Mouse (Mus musculus) ZHBTc4 (cell line): Measurements from ENCODE around the gene Mrps16.

ENCODE experiments used
- DNase-seq: peaks from one replicate; pipeline ENCODE4 v3.0.0-alpha.2; 2011; ENCODE audit warnings: low read depth, low spot score

The Mrps16 gene

DNA sequence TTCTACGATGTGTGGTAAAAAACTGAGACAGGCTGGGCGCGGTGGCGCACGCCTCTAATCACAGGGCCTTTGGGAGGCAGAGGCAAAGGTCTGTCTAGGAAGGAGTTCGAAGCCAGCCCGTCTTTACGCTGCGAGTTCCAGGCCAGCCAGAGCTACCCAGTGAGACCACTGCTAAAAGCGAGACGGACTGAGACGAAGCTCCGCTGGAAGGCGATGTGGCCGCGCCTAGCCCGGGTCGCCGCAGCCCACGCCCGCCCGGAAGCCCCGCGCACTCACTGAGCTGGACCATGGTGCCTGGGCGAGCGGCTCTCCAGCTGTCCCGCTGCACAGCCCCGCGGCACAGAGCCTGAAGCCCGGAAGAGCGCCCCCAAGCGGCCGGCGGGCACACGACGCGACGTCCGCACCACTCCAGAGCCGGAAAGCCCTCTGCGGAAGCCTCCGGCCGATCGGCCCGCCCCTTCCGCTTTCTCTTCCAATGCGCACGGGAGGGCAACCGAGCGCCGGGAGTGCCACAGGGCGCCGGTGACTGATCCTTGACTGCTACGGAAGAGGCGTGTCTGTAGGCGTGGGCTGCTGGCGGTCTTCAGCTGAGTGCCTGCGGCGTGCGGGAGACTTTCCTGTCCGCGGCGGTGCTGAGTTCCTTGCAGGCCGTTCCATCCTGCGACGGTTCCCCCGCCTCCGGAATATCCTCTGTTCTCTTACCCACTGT is at the start of gene Mrps16:
Gene Mrps16, minus strand, starts transcription at position 430 of the 709 bp plus-strand sequence.
- DNase-seq, result peak; percentile 99

- no peak for DNase-seq
Observed at GRCm38 (mm10) chr14:20442252-20442651, 48.8 kb upstream of the Mrps16 start.

DNA sequence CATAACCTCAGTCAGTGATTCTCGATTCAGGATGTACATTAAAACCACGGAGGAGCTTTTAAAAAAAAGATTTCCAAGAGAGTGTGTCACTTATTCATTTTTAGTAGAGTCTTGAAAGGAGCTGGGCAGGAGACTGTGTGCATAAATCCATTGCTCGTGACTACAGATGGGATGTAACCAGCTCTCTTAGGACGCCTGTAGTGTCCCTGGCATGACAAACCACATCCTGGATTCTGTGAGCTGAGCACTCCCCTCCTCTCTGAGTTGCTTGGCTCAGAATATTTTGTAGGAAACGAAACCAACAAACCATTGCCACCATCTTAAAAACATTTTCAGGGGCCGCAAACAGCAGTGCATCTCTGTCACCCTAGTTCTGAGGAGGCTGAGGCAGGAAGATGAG is 43.5 kb upstream of the Mrps16 start:
- DNase-seq, result no peak

- no peak for DNase-seq
Observed at GRCm38 (mm10) chr14:20432420-20432819, 39.0 kb upstream of the Mrps16 start.

GRCm38 (mm10) chr14:20431726-20432125 is 38.3 kb upstream of the Mrps16 start:
- DNase-seq, result no peak

DNA sequence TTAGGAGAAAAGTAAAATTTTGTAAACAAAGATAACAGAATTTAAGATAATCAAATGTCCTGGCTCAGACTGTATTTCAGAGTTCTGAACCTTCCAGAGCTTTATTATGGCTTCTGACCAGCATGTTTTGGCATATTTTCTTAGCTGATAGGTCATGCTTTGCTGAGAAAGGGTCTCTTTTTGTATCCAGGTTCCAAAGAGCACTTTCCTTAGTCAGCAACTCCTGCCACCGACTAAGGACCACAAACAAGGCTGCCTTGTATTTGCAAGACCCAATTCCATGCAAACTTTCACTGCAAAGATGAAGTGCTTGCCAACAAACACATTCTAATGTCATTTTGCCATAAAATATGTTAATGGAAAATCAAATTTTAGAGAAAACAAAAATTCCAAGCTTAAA is 36.4 kb upstream of the Mrps16 start:
- no peak for DNase-seq

DNA sequence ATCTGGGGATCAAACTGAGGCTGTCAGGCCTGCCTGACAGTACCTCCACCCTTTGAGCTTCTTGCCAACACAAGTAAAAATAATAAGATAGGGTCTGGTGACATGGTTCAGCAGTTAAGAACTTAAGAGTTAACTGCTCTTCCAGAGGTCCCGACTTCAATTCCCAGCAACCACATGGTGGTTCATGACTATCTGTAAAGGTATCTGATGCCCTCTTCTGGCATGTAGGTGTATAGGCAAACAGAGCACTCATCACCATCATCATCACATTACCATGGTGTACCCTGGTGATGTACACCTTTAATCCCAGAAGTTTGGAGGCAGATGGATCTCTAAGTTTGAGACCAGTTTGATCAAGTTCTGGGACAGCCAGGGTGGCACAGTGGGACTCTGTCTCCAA is 35.2 kb upstream of the Mrps16 start:
- DNase-seq, result no peak

GRCm38 (mm10) chr14:20423046-20423445 is 29.6 kb upstream of the Mrps16 start:
- no peak for DNase-seq

DNA sequence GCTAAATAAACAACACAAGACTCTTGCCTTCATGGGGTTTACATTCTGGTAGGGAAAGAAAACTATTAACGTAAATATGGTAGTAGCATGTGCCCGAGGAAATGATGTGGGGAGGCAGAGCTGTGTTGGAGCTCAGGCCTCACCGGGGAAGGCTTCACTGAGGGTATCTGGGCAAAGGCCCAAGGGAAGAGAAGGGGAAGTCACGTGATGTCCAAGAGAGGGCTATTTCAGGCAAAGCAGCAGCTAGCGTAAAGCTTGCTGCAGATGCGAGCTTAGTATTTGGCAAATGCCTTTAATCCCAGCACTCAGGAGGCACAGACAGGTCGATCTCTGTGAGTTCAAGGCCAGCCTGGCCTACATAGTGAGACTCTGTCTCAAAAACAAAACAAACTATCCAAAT is 28.8 kb upstream of the Mrps16 start:
- DNase-seq, result no peak

GRCm38 (mm10) chr14:20400071-20400470 is 6.6 kb upstream of the Mrps16 start:
- DNase-seq, result peak; percentile 71

GRCm38 (mm10) chr14:20398864-20399263 is 5.4 kb upstream of the Mrps16 start:
- peak; percentile 53 for DNase-seq

DNA sequence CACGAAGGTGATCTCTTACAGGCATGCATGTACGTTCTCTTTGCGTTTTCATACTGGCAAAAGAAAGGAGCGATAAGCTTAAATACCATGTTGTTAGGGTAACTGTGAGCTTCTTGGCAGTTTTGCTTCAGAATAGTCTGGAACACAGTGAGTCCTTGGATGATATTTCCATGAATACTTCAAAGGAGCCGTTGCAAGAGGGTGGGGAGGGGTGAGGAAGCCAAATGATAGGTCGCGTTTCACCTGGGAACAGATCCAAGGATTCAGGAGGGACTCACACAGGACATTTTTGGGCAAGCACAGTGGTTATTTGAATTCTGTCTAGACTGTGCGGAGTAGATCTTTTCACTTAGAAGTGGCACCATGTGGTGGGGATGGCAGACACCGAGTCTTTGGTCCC is 3.8 kb upstream of the Mrps16 start:
- no peak for DNase-seq

DNA sequence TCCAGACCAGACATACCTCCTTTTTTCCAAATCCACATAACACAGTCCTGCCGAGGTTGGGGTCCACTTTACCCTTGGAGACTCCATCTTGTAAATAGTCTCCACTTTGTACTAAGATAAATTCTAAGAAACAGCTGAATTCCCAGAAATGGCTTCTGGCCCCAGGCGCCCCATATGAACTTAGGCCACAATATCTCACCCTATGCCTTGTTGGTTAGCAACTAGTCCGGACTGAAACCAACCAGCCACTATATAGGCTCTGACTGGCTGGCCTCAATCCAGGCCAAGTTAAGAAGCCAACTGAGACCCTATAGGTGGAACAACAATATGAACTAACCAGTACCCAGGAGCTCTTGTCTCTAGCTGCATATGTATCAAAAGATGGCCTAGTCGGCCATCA is 1.1 kb downstream of the Mrps16 start:
- DNase-seq, result peak; percentile 28

DNA sequence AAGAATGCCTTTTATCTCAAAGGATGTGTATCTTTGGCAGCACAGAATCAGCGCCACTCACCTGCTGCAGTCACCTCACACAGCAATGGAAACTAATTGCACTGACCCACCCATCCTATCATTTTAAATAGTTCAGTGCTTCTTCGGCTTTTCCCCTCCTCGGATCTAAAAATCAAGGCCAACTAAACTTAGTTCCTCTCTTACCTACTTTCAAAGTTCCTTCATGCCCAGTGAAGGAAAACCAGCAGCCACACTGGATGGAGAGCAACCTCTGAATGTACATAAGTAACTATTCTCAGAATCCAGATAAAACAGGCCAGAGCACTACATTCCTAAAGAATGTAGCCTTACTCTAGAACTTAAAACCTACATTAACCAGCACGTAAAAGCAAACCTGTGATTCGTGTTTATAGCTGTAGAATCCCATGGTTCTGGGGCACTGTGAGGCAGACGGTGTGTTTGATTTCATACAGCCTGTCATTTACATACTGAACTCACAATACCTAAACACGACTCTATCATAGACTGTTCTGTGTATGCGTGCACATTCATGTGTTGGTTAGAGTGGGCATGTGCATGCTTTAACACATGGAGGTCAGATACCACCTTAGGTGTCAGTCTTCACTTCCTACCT is 3.9 kb downstream of the Mrps16 start:
- DNase-seq, result no peak

DNA sequence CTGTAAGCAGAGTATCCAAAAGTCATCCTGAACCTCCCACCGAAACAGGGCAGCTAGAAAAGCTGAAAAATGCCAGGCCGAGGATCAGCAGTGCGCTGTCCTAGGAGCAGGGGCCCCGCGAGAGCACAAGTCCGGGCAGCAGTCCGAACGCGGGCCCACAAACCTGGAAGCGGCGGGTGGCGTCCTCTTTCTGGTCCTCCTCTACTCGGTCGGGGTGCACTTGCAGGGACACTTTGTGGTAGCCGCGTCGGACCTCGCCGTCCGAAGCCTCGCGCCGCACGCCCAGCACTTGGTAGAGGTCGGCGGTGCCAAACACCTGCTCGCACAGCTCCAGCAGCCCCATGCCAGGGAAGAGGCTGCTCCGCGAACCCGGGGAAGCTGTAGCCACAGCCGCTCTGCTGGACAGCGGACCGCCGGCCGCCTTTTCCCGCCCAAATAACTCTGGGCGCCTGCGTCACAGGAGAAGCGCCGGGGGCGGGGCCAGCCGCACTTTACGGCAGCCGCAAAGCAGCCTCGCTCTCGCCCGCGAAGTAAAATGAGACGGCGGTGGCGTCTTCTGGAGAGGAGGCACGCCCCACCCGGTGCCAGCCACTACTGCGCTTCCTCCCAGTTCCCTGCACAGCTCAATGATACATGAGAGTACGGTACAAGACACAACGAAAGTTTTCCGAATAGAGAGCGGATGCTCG is 4.8 kb downstream of the Mrps16 start, which contains the start of gene Dnajc9:
Gene Dnajc9, minus strand, starts transcription at position 470 of the 689 bp plus-strand sequence.
- peak; percentile 97 for DNase-seq

DNA sequence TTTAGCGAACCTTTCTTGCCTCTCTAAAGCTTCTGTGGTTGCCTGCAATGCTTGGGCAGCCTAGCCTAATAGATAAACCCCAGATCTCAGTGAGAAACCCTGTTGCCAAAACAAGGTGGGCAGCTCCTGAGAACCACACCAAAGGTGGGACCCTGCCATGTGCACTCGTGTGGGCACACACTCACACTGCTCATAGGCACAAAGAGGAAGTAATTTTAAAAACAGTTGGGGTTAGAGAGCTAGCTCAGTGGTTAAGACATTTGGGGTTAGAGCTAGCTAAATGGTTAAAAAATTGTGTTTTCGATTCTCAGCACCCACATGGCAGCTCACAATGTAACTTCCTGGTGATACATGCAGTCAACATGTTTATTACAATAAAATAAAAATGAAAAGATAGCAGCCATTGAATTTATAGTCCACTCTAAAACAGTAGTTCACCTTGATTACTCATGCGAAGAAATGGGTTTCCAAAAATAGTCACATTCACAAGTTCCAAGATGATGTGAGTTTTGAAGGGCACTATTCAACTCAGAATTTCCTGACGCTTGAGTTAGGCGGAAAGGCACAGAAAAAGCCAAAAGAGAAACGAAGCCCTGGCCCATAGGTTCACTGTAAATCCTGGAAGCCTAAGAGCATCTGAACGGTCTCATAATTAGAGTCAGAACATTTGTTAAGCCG is 13.5 kb downstream of the Mrps16 start:
- DNase-seq, result no peak

GRCm38 (mm10) chr14:20379087-20379640 is 14.3 kb downstream of the Mrps16 start:
- peak; percentile 20 for DNase-seq

DNA sequence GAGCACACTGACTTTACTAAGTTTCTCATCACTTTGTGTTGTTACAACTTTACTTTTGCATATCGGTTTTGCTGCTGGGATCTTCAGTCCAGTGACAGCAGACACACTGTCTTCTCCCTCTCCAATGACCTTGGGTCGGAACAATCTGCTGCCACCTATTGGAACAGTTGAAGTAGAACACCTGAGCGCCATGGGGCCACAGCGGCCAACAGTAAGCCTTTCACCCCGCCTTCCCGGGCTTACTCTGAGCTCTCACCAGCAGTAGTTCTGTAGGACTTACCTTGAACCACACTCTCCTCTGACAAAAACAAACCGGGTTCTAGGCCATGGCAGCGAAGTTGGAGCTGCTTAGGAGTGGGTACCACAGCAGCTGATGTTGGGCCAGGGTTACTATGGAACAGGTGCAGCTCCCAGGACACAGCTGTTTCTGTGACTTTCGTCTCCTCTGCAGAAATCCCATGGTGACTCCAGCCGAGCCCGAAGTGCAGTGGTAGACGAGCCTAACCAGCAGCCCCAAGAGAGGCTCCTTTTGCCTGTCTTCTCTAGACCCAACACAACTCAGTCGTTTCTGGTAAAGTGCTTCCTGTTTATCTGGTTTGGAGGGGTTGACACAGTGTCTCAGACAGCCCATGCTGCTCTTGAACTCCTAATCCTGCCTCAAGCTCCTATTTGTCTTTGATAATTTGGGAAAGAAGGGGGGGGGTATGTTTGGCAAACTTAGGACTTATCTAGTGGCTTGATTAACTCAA is 14.9 kb downstream of the Mrps16 start:
- peak; percentile 88 for DNase-seq

DNA sequence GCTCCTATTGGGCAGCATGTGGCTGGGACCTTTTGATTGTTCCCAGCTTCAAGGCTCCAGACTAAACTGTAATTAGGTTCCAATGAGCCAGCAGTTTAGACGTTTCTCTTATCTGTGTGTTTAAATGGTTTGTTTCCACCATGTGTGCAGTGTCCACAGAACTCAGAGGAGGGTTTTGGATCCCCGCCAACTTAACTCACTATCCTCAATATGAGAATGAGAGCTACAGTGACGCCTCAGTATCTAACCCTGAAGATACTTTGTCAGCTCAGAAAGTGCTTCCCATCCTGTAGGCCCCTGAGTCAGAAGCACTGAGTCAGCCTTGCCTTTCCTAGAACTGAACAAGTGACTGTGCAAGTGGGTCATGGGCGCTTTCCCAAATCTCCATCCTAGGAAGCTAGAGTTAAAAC is 16.3 kb downstream of the Mrps16 start:
- no peak for DNase-seq

DNA sequence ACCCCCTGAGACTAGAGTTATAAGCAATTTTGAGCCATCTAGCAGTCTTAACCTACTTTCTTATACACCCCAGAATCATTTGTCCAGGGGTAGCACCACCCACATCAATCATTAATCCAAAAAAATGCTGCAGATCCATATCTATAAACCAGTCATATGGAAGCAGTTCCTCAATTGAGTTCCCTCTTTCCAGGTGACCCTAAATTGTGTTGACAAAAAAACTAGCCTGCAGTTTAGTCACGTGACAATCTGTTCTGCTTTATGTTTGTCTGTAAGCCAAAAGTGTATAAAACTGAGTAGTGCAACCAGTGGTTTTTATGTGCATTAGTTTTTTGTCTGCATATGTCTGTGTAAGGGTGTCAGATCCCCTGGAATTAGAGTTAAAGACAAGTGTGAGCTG is 21.6 kb downstream of the Mrps16 start:
- DNase-seq, result no peak

GRCm38 (mm10) chr14:20370798-20371197 is 22.6 kb downstream of the Mrps16 start:
- DNase-seq, result no peak
